Mouse (Mus musculus): ENCODE measurements around the gene Car10.

Gene Car10

GRCm38 (mm10) chr11:93172430-93172829, 74.6 kb downstream of the Car10 start:
- DNase-seq (ENCODE audit: low read depth) = no peak

GRCm38 (mm10) chr11:93173533-93174308, 75.9 kb downstream of the Car10 start:
- DNase-seq (ENCODE audit: low read depth) = no peak

GRCm38 (mm10) chr11:93185477-93185876, 87.6 kb downstream of the Car10 start:
- no peak for DNase-seq (ENCODE audit: low read depth)

GRCm38 (mm10) chr11:93186163-93186562, 88.3 kb downstream of the Car10 start:
- no peak for DNase-seq (ENCODE audit: low read depth)

- DNase-seq (ENCODE audit: low read depth) = no peak
Observed at GRCm38 (mm10) chr11:93188621-93189020, 90.8 kb downstream of the Car10 start.

GRCm38 (mm10) chr11:93200046-93200445, 102.2 kb downstream of the Car10 start:
- no peak for DNase-seq (ENCODE audit: low read depth)

- DNase-seq (ENCODE audit: low read depth) = no peak
Observed at GRCm38 (mm10) chr11:93217457-93217856, 119.6 kb downstream of the Car10 start.

GRCm38 (mm10) chr11:93230057-93230456, 132.2 kb downstream of the Car10 start:
- no peak for DNase-seq (ENCODE audit: low read depth)

GRCm38 (mm10) chr11:93249771-93250265, 152.0 kb downstream of the Car10 start:
- DNase-seq (ENCODE audit: low read depth) = no peak

- no peak for DNase-seq (ENCODE audit: low read depth)
Observed at GRCm38 (mm10) chr11:93251766-93252165, 153.9 kb downstream of the Car10 start.

GRCm38 (mm10) chr11:93263979-93264378, 166.2 kb downstream of the Car10 start:
- DNase-seq (ENCODE audit: low read depth) = no peak

GRCm38 (mm10) chr11:93272016-93272415, 174.2 kb downstream of the Car10 start:
- no peak for DNase-seq (ENCODE audit: low read depth)

- no peak for DNase-seq (ENCODE audit: low read depth)
Observed at GRCm38 (mm10) chr11:93273906-93274305, 176.1 kb downstream of the Car10 start.

GRCm38 (mm10) chr11:93293661-93294060, 195.8 kb downstream of the Car10 start:
- no peak for DNase-seq (ENCODE audit: low read depth)

- DNase-seq (ENCODE audit: low read depth) = no peak
Observed at GRCm38 (mm10) chr11:93309981-93310380, 212.2 kb downstream of the Car10 start.

- no peak for DNase-seq (ENCODE audit: low read depth)
Observed at GRCm38 (mm10) chr11:93337756-93338155, 239.9 kb downstream of the Car10 start.

GRCm38 (mm10) chr11:93343961-93344360, 246.1 kb downstream of the Car10 start:
- no peak for DNase-seq (ENCODE audit: low read depth)

- no peak for DNase-seq (ENCODE audit: low read depth)
Observed at GRCm38 (mm10) chr11:93344869-93345268, 247.0 kb downstream of the Car10 start.

- DNase-seq (ENCODE audit: low read depth) = peak; percentile 11
Observed at GRCm38 (mm10) chr11:93361576-93361975, 263.7 kb downstream of the Car10 start.

- no peak for DNase-seq (ENCODE audit: low read depth)
Observed at GRCm38 (mm10) chr11:93364171-93364570, 266.3 kb downstream of the Car10 start.

- DNase-seq (ENCODE audit: low read depth) = no peak
Observed at GRCm38 (mm10) chr11:93367244-93367643, 269.4 kb downstream of the Car10 start.

GRCm38 (mm10) chr11:93367740-93368139, 269.9 kb downstream of the Car10 start:
- DNase-seq (ENCODE audit: low read depth) = no peak

- DNase-seq (ENCODE audit: low read depth) = no peak
Observed at GRCm38 (mm10) chr11:93373697-93374354, 276.0 kb downstream of the Car10 start.
